Mouse (Mus musculus) lung, adult 2 months (tissue): ENCODE results near the gene Col23a1. TPM values are rescaled to one million over a fixed set of nuclear protein-coding genes. Genes with fewer than 3 reads are reported as not detected.

Experiments used
- DNase-seq: peaks from one replicate; pipeline ENCODE4 v3.0.0; 2022
- H3K4me1 ChIP-seq: fragments of 200-500 bp; 2 replicates; pipeline ENCODE4 v1.6.1; 2011; ENCODE audit warnings: low read length; ENCODE audit not compliant: control insufficient read depth, insufficient read depth
- H3K4me3 ChIP-seq: fragments of 200-500 bp; replicated peaks from 2 replicates; pipeline ENCODE3; 2011; ENCODE audit warnings: low read depth, mild to moderate bottlenecking, control low read depth, low read length; ENCODE audit errors: extremely low read depth
- CTCF ChIP-seq: fragments of 200-500 bp; IDR thresholded peaks from 2 replicates; pipeline ENCODE4 v1.5.1; 2011; ENCODE audit warnings: mild to moderate bottlenecking, low read length, control low read depth; ENCODE audit not compliant: insufficient read depth
- POLR2A ChIP-seq: fragments of 200-500 bp; IDR thresholded peaks from 2 replicates; pipeline ENCODE4 v1.6.1; 2011; ENCODE audit warnings: low read depth, mild to moderate bottlenecking, control low read depth, low read length, borderline replicate concordance; ENCODE audit errors: extremely low read depth
- WGBS: fragments of 180-500 bp; shearing (Covaris S2); methylation state at CpG from one replicate; pipeline ENCODE4 v1.1.7; 2018; 5-methylcytosine and 5-hydroxymethylcytosine counted together
- polyA plus RNA-seq: library from polyadenylated mRNA; depleted of rRNA; stranded (reverse); fragments of >200 nt; gene quantifications from 2 replicates; pipeline ENCODE4 v1.2.3, GENCODE M21; 2012

Gene Col23a1
- polyA plus RNA-seq, 1 experiment, result 27.1 TPM

DNA sequence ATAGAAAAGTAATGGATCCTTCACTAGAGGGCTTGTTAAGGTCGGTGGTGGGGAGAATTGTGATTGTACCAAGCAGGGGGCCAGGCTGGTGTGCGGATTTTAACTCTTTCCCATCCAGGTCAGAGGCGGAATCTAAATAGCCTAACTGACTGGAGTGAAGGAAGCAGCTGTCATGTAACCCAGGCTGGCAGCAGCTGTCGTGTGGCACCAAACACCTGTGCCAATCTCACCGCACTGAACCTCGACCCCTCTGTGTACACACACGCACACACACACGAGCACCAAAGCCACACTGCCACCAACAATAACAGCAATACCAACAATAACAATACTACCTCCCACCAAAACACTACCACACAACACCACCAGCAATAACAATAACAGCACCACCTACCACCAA, 152.9 kb downstream of the Col23a1 start:
- H3K4me3 ChIP-seq, result no peak overlapping the region
- 69% methylated on average over 8 of the region's 8 CpGs for WGBS
- TF ChIP-seq CTCF (no peak), POLR2A (no peak)
- H3K4me1 ChIP-seq, result no peaks in the 10 kb centered on the region; the same call in 1 of the 2 replicates
- no peak for DNase-seq

DNA sequence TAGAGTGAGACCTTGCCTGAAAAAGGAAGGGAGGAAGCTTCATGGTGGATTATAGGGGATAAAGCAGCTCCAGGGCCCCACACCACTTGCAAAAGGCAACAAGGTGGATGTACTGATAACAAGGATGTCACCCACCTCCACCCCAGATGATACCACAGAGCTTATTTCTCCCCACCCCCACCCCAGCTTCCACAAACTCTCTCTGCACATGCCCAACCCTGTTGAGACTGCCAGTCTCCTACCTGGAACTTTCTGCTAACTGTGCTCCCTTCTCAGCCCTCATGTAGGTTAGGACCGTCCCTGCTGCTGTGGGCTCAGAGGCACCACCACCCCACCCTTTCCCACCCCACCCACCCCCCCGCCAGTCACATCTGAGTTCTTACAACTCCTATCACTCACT, 154.1 kb downstream of the Col23a1 start:
- no peak for DNase-seq
- Histone ChIP-seq H3K4me3 (no peak overlapping the region), H3K4me1 (no peaks in the 10 kb centered on the region; the same call in 1 of the 2 replicates)
- TF ChIP-seq POLR2A (no peak), CTCF (no peak)
- WGBS, result 59% methylated on average over 2 of the region's 2 CpGs

DNA sequence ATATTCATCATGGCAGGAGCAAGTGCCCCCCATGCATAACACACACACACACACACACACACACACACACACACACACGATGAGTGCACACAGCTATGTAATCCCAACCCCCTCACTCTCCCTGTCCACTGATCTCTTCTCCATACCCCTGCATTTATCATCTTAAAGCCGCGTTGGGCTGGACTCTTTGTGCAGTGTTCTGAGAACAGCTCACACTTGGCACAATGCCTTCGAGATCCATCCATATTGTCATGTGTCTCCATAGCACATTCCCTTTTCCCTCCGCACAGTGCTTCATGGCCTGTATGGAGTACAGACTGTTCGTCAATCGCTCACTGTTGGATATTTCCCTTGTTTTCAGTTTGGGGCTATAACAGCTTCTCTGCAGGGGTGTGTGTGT, 154.9 kb downstream of the Col23a1 start:
- no peak for DNase-seq
- Histone ChIP-seq H3K4me1 (no peaks in the 10 kb centered on the region; the same call in 1 of the 2 replicates), H3K4me3 (no peak overlapping the region)
- WGBS, result 68% methylated on average over 7 of the region's 7 CpGs
- TF ChIP-seq CTCF, result no peak
- TF ChIP-seq POLR2A, result no peak

DNA sequence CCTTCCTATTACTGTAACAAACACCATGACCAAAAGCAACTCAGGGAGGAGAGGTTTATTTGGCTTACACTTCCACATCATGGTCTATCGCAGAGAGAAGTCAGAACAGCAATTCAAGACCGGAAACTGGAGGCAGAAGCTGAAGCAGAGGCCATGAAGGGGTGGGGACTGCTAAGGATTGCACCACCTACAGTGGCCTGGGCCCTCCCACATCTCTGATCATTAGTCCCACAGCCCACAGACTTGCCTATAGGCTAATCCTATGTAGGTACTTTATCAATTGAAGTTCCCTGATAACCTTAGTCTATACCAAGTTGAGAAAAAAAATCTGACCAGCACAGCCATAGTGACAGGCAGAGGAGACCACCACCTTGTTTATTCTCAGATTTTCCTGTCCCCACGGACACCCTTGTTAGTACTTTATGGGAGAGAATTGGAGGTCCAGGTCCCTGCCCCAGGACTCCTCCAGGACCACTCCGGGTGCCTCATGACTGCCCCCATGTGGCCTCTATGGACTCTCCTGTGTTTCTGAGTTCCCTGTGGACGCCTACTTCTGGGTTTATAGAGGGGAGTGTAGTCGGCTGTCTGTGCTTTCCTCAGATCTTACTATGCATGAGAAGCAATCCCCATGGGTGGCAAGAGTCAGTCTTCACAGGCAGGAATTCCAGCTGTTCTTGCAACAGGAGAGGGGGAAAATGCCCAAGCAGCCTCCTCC, 157.1 kb downstream of the Col23a1 start:
- WGBS, result 38% methylated on average over 6 of the region's 6 CpGs
- no peak overlapping the region for H3K4me3 ChIP-seq
- DNase-seq, result peak; percentile 64
- no peaks in the 10 kb centered on the region; the same call in 1 of the 2 replicates for H3K4me1 ChIP-seq
- TF ChIP-seq POLR2A (no peak), CTCF (peak; percentile 60)

DNA sequence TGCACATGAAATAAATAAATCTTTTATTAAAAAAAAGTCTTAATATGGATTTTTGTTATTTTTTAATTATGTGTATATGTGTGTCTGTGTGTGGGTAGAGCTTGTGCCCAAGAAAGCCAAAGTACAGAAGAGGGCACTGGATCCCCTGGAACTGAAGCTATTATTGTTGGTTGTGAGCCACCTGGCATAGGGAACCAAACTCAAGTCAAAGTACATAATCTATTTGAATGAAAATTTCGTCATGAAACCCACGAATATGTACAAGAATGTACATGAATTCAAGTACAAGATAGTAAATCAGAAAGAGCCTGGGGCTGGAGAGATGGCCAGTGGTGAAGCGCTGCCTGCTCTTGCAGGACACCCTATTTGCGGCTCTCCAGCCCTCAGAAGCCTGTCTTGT, 158.5 kb downstream of the Col23a1 start:
- no peak for DNase-seq
- Histone ChIP-seq H3K4me3 (no peak overlapping the region), H3K4me1 (no peaks in the 10 kb centered on the region; the same call in 1 of the 2 replicates)
- no peak for TF ChIP-seq POLR2A
- no peak for TF ChIP-seq CTCF
- 79% methylated on average over 4 of the region's 4 CpGs for WGBS

DNA sequence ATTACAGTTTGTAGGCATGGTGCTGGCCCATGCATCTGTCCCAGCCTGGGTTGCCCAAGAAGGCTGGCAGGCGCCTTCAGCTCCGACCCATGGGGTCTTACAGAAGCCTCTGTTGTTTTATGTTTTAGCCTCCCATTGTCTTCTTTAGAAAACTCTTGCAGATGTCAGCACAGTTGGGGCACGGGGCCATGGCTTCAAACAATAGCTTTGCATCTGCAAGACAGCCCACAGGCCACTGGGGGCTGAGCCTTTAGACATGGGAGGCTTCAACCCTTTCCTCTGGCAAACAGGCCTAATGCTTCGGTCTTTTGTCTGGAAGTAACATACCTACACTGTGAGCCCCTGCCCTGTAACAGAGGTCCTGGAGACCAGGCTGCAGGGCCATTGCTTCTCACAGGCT, 159.0 kb downstream of the Col23a1 start:
- Histone ChIP-seq H3K4me3 (no peak overlapping the region), H3K4me1 (no peaks in the 10 kb centered on the region; the same call in 1 of the 2 replicates)
- 76% methylated on average over 4 of the region's 4 CpGs for WGBS
- no peak for DNase-seq
- no peak for TF ChIP-seq POLR2A
- TF ChIP-seq CTCF, result no peak

DNA sequence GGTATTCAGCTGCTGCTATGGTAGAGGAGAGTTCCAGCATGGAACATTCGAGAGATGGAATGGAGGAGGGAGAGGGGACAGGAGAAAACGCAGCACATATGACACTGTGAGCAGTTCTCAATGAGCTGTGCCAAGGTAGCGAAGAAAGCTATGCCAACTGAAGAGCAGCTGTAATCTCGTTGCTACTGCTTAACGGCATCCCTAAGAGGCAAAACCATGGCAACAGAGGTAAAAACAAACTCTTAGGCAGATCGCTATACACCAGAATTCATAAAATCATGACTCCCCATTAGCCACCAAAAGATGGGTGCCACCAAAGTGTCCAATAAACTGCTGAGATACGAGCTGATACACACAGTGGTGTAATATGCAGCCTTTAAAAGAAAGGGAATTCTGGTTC, 160.2 kb downstream of the Col23a1 start:
- H3K4me1 ChIP-seq, result no peaks in the 10 kb centered on the region; the same call in 1 of the 2 replicates
- TF ChIP-seq POLR2A (no peak), CTCF (no peak)
- no peak overlapping the region for H3K4me3 ChIP-seq
- WGBS, result 73% methylated on average over 7 of the region's 7 CpGs
- no peak for DNase-seq

DNA sequence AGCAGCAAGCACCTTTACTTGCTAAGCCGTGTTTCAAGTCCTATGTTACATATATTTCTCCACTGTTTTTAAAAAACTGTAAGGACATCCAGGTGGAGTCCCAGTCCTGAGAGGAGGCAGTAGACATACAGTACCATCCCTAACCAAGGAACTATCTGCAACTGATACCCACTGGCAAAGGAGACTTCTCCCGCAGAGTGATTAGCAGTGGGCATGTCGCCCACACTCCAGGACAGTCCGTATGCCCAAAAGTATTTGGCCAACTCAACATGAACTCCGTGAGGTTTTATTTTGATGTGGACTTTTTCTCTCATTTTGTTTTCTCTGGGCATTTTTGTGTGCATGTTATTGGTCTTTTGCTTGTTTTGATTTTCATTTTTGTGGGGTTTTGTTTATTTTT, 161.6 kb downstream of the Col23a1 start:
- 84% methylated on average over 5 of the region's 5 CpGs for WGBS
- DNase-seq, result no peak

DNA sequence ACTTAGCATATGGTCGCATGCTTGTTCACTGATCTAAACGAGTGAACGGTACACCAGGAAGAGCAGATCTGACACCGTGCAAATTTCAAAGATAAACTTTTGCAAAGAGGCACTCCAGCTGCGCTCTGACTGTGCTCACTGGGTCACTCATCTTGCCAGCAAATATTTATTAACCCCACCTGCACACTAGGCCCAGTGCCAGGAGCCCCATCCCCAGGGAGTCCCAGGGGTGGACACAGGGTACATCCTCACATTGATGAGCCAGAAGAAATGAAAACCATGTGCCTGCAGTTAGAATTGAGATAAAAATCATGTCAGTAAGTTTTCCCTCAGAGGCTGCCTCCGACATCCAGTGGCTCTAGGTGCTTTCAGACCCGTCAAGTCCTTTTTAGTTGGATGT, 162.2 kb downstream of the Col23a1 start:
- TF ChIP-seq POLR2A, result no peak
- no peak for TF ChIP-seq CTCF
- 42% methylated on average over 7 of the region's 7 CpGs for WGBS
- no peak for DNase-seq
- Histone ChIP-seq H3K4me3 (no peak overlapping the region), H3K4me1 (no peaks in the 10 kb centered on the region; the same call in 1 of the 2 replicates)

More for the DNA sequence above, 161.6 kb downstream of the Col23a1 start:
- no peak for TF ChIP-seq POLR2A
- TF ChIP-seq CTCF, result no peak
- Histone ChIP-seq H3K4me3 (no peak overlapping the region), H3K4me1 (no peaks in the 10 kb centered on the region; the same call in 1 of the 2 replicates)

DNA sequence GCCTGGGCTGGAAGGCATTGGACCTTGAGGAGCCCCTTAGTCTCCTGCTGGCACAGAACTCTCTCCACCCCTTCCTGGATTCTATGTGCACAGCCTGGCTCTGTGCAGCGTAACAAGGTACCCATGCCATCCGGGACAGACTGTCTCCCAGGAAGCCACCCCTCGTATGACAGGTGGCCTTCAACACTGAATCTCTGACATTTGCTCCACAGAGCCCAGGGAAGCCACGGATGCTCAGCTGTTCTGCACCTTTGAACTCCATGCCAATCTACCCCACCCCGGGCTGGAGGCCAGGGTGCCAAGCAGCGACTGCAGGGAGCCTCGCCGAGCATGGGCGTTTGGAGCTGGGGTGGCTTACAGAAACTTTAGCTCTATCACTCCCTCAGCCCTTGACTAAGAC, 164.0 kb downstream of the Col23a1 start:
- no peak for DNase-seq
- no peaks in the 10 kb centered on the region for H3K4me1 ChIP-seq
- TF ChIP-seq CTCF (no peak), POLR2A (no peak)
- WGBS, result 86% methylated on average over 9 of the region's 9 CpGs
- H3K4me3 ChIP-seq, result no peak overlapping the region
